Mouse (Mus musculus) spleen, postnatal 14 days (tissue): ENCODE results near the gene G3bp1.

Experiments
- DNase-seq, 2 experiments: peaks; one replicate each; pipeline ENCODE4 v3.0.0; 2021 to 2022; ENCODE audit warnings: low spot score in 2 of 2

Gene G3bp1

DNA sequence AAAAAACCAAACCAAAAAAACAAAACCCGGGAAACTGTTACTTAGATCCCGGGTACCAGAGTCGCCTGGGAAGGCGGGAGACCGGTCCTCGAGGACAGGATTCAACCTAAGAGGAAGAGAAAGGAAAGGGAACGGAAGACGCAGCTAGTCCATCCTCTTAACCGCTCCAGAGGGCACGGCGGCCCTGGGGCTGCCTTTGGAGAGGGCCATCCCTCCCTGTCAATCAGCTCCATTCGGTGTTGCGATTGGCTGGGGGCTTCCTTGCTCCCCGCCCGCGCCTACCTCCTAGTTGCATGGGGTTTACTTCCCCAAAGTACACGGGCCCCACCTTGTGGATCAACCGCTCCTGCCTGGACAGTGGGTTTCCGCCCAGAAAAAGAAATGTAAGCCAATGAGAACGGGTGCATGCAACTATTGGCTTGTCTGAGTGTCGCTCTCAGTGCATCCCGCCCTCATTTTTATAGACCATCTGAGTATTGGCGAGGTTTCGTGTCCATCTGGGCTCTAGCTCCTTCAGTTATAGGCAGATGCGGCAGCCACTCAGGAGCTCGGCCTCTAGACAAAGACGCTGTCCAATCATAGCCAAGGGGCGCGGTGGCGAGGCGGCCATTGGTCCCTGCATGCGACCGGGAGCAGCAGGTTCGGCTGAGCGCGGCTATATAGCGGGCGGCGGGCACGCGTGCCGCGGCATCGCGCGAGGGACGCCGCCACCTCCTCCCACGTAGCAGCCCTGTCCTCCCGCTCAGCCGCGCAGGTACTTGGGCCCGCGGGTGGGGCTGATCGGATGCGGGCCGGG is at the start of gene G3bp1:
Gene G3bp1, plus strand, starts transcription at position 638 of the 796 bp plus-strand sequence.
- peak; percentile 96 to 97 for DNase-seq

DNA sequence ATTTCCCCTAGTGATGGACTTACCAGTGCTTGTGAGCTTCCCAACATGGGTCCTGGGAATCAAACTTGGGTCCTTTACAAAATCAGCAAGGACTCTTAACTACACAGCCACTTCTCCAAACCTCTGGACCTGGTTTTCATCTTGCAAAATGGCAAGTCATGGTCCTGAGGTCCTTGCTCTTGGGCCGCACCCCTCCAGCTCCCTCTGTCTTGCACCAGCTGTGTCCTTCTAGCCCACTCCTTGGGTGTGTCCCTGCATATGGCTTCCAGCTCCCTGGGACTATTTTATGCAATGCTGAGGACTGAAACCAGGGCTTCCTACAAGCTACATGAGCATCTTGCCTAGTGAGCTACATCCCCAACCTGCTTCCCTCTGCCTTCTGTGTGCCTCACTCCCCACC is 46.5 kb upstream of the G3bp1 start, which contains the start of gene Sparc:
Gene Sparc, minus strand, starts transcription at position 206 of the 400 bp plus-strand sequence.
- no peak for DNase-seq

- no peak for DNase-seq
These were observed 45.7 kb upstream of the G3bp1 start for GRCm38 (mm10) chr11:55423756-55424155.

GRCm38 (mm10) chr11:55424746-55425360 is 44.6 kb upstream of the G3bp1 start:
- DNase-seq = no peak

DNA sequence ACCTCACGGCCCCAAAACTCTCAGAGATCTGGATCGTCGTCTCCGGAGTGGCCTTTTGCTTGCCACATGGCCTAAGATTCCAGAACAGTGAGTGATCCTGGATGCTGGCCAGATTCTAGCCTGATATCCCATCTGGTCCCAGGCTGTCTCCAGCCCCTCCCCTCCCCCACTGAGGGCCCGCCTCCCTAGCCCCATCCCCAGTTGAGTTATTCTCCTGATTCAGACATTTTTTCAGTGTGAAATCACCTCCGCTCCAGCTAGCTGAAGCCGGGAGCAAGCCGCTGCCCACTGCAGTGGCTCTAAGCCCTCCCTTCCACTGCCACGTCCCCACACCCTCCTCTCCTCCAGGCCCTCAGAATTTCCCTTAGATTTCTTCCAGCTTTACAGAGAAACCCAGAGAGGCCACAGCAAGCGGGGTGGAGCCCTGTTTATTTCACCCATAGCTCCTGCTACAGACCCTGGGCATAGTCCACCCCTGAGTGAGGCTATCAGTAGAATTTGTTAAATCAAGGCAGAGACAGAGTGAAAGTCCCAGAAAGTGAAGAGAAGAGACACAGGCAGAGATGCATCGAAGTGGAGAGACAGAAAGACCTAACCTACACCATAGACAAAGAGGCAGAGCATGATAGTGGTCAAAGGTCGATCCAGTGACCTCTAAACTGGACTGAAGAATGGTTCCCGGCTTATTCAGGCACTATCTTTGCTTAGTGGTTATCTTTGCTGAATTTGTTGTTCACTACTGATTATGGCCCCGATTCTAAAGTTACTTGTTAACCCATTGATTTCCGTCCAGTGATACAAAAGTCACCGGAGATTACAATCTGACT is 41.1 kb upstream of the G3bp1 start:
- no peak for DNase-seq

DNA sequence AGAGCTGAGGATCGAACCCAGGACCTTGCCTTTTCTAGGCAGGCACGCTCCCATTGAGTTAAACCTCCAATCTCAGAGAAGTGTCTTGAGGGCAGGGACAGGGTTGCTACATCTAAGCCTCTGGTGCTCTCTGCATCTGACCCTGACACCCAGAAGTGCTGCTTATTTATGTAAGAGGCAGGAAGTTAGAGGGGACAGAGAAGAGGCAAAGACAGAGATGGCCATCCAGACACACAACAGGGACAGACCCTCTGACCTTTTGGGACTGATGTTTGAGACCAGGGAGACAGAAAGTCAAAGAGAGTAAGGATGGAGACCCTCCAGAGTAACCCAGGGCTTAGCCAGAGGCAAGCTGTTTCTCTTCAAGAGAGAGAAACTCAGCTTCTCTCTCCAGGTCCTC is 39.5 kb upstream of the G3bp1 start:
- DNase-seq = no peak

DNA sequence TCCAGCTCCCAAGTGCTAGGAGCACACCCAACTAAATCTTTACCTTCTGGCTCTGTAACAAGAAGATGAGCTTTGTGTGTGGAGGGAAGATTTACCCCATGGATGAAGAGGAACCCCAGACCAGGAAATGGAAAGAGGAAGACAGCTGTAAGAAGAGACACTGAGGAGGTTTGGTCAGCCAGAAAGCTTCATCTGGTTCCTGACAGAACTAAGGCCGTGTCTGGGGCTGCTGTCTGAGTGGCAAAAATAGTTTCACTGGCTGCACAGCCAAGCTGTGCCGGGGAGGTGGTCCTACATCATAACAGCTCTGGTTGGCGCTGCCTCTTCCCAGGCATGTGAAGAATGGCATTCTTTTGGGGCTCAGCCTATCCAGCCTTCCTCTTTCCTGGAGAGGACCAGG is 36.5 kb upstream of the G3bp1 start:
- no peak for DNase-seq

DNA sequence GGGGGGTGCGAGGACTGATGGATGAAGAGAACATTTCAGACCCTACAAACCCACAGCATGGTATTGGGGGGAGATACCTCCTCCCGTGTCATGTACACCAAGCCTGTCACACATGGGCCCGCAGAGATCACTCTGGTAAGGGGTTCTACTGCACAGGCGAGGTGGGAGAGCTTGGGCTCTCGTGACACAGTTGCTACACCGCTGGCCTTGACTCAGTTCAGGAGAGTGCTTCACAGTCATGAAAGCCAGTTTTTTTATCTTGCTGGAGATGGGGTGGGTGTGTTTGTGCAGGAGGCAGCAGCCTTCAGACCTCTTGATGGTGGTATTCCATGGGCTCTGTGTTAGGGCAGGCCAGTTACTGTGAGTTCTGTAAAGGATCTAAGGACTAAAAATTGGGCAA is 33.4 kb upstream of the G3bp1 start:
- no peak for DNase-seq

DNA sequence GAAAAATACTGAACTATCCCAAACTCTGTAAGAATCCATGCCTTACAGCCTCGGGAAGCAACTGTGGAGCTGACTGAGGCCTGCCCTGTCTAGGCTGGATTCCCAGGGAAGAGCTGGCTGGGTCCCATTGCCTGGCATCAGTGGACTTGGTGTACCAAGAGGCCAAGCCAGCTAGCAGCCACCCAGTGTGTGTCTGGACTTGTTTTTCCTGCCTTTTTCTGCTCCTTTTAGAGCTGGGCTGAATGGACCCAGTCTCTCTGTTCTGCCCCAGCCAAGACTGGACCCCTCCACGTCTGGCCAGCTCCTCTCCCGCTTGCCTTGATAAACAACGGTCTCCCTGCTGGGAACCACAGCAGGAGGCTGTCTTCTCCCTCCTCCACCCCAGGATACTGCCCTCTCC is 31.5 kb upstream of the G3bp1 start:
- DNase-seq = no peak

GRCm38 (mm10) chr11:55439718-55440117 is 29.8 kb upstream of the G3bp1 start:
- no peak for DNase-seq

DNA sequence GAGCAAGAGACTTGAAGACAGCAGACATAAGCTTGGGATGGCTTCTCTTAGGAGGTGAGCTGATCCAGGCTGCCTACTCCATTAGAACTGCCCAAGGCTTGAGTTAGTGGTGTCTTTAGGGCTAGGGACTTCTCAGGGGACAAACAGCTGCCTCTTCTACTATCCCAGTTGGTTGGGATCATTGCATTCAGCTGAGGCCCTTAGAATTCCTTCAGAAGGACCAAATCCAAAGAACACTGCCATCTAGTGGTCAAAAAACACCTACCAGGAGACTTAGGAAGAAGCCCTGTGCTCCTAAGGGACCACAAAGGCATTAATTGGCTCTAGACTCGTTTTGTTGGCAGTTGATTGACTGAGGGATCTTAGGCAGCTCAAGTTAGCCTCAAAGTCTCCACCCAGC is 24.7 kb upstream of the G3bp1 start:
- no peak for DNase-seq

DNA sequence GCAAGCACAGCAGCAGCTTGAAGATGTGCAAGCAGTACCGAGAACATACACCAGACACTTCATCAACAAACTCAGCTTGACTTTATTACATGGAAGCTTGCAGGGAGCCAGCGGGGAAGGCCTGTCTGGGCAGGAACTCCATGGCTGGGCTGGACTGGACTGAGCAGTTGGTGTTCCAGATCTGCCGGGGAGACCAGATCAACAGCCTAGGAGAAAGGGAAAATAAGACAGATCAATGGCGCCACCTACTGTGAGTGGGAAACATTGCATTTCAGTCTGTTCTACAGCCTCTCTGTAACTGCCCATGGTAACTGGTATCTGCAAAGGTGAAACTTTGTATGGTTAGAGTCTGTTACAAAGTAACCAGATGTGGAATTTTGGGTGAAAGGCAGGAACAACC is 22.9 kb upstream of the G3bp1 start:
- DNase-seq = peak in 1 of 2 experiments; percentile 48

GRCm38 (mm10) chr11:55449531-55449930 is 20.0 kb upstream of the G3bp1 start:
- no peak for DNase-seq

DNA sequence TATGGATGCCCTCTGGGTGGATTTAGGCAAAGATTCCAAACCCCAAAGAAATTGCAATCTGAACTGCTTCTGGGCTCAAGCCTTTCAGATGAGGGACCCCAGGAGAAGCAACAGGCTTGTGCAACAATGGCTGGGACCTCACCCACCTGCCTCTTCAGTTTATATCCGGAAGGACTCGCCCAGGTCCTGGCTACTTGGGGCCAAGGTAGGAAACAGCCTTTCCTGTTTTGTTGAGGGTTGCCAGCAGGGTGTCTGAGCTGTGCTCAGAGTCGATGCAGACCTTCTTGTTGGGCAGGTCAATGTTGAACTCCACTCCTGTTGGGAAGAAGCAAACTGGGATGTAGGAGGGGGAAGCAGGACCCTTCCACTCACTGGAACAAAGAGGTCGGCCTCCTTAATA is 19.2 kb upstream of the G3bp1 start:
- DNase-seq = no peak

GRCm38 (mm10) chr11:55453640-55454039 is 15.8 kb upstream of the G3bp1 start:
- no peak for DNase-seq

DNA sequence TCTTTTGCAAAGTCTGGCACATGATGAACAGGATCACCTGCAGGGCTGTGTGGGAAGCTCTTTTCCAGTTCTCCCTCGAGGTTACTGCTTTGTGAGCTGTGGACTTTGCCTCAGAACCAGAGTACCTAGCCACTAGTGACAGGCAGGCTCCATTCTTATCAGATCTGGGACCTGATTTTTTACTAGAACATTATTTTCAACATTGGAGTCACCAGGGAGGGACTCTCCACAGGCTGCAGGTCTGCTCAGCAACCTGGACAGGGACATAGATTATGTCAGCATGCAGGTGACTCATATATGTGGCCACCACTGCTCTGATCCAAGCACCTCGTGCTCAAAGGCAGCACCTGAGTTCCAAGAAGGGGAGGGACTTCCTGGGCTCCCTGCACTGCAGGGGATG is 14.3 kb upstream of the G3bp1 start:
- DNase-seq = no peak

GRCm38 (mm10) chr11:55458501-55458900 is 11.0 kb upstream of the G3bp1 start:
- no peak for DNase-seq

GRCm38 (mm10) chr11:55459850-55460558 is 9.5 kb upstream of the G3bp1 start:
- no peak for DNase-seq

GRCm38 (mm10) chr11:55460559-55461018 is 8.9 kb upstream of the G3bp1 start:
- DNase-seq = no peak

DNA sequence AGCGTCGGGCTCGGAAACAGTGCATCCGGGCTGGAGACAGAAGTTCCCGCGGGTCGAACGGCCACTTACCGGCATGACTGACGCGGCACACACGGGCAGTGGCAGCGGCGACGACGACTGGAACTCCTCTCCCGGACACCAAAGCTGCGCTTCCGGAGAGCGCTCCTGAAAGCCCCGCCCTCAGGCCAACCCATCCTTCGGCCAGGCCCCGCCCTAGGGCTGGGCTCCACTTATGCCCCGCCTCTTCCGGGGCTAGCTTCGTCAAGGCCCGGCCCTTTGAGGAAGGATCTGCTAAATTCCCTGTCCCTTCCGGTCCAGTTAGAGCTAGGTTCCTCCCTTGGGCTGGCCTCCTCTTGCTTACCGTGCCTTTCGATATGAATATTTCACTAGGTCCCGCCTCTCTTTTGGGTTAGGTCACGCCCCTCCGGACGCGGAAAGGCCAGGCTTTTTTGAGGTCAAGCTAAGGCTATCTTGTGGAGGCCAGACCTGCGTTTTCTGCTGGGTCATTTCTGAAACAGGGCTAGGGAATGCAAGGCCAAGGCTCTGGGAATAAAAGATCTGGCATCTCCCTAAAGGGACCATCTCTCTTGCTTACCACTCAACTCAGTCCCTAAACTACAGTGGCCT is 8.4 kb upstream of the G3bp1 start, which contains the start of gene Atox1:
Gene Atox1, minus strand, starts transcription at position 221 of the 627 bp plus-strand sequence.
- peak; percentile 86 to 87 for DNase-seq

DNA sequence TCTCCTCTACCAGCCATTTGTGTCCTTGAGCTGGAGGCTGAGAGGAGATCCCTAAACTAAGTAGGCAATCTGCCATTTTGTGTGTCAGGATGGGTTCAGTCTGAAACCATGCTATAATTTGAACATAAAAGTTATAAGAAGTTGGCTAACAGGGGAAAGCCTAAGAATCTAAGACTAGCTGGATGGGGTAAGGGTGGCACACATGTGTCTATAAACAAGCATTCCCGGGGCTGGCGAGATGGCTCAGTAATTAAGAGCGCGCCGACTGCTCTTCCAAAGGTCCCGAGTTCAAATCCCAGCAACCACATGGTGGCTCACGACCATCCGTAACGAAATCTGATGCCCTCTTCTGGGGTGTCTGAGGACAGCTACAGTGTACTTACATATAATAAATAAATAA is 7.3 kb upstream of the G3bp1 start:
- DNase-seq = no peak
